In genomic region chr13:69545019-69545418, GRCm38 (mm10) we compare ENCODE assay signal across 8 mouse cellular contexts. TPM values are rescaled to one million over a fixed set of nuclear protein-coding genes. Genes with fewer than 3 reads are reported as not detected.
DNase-seq lines count a peak whose midpoint lies in the region; ATAC-seq and TF ChIP-seq lines count a peak whose summit lies in the region.

No protein-coding gene starts in this region.

- 21% methylated on average over 3 of the region's 3 CpGs for WGBS in forebrain, embryonic 10.5 days
- WGBS in forebrain, embryonic 15.5 days: 19% methylated on average over 3 of the region's 3 CpGs
- 25% methylated on average over 3 of the region's 3 CpGs for WGBS in limb, embryonic 14.5 days
- WGBS in neural tube, embryonic 11.5 days: 24% methylated on average over 3 of the region's 3 CpGs

- no peak overlapping the region for H3K4me2 ChIP-seq in forebrain, embryonic 15.5 days (replicated peaks)
- no peak overlapping the region for H3K4me2 ChIP-seq in limb, embryonic 14.5 days (replicated peaks; ENCODE audit: low read depth, low read length, severe bottlenecking)
- no peak overlapping the region for H3K4me2 ChIP-seq in neural tube, embryonic 11.5 days (ENCODE audit: low read depth)

- H3K4me3 ChIP-seq in forebrain, embryonic 10.5 days: no peak overlapping the region
- no peak overlapping the region for H3K4me3 ChIP-seq in forebrain, embryonic 15.5 days
- H3K4me3 ChIP-seq in limb, embryonic 14.5 days (replicated peaks; ENCODE audit: low read length): no peak overlapping the region
- no peak overlapping the region for H3K4me3 ChIP-seq in neural tube, embryonic 11.5 days (ENCODE audit: low read depth, low read length)

- DNase-seq in forebrain, embryonic 10.5 days (ENCODE audit: extremely low spot score, low spot score): peak; percentile 71
- peak; percentile 80 for DNase-seq in CD4-positive, CD25-positive, alpha-beta regulatory T cell, adult 2 months (ENCODE audit: low read depth, low spot score)
- peak; percentile 86 for DNase-seq in embryo, embryonic 10.5 days (ENCODE audit: low spot score)
- peak; percentile 38 for DNase-seq in limb, embryonic 14.5 days (ENCODE audit: low spot score)
- DNase-seq in neural tube, embryonic 11.5 days (ENCODE audit: low spot score): peak; percentile 74
- DNase-seq in right cerebral cortex, postnatal 25 days: no peak
- DNase-seq in ovary, adult 18-20 months (ENCODE audit: low spot score): no peak

- no peaks in the 10 kb centered on the region for H3K9me3 ChIP-seq in forebrain, embryonic 10.5 days
- H3K9me3 ChIP-seq in forebrain, embryonic 15.5 days: no peaks in the 10 kb centered on the region
- no peaks in the 10 kb centered on the region for H3K9me3 ChIP-seq in limb, embryonic 14.5 days (ENCODE audit: control insufficient read depth, low read length)
- H3K9me3 ChIP-seq in neural tube, embryonic 11.5 days (ENCODE audit: control insufficient read depth, low read length): no peaks in the 10 kb centered on the region

- ATAC-seq in forebrain, embryonic 15.5 days (replicated peaks): no peak
- no peak for ATAC-seq in limb, embryonic 14.5 days (ENCODE audit: low FRiP score, low read depth)
- ATAC-seq in neural tube, embryonic 11.5 days (ENCODE audit: insufficient read depth, low FRiP score, low TSS enrichment): peak; percentile 37; the same call in 1 of the 2 replicates

- H3K27me3 ChIP-seq in forebrain, embryonic 10.5 days (ENCODE audit: poor library complexity, severe bottlenecking): peaks cover 24% of the 10 kb centered on the region
- no peaks in the 10 kb centered on the region for H3K27me3 ChIP-seq in forebrain, embryonic 15.5 days
- H3K27me3 ChIP-seq in limb, embryonic 14.5 days (ENCODE audit: control insufficient read depth, insufficient read depth, low read length): no peaks in the 10 kb centered on the region
- no peaks in the 10 kb centered on the region for H3K27me3 ChIP-seq in neural tube, embryonic 11.5 days (ENCODE audit: control insufficient read depth, insufficient read depth, low read length)

- H3K9ac ChIP-seq in forebrain, embryonic 15.5 days (replicated peaks): no peak overlapping the region
- no peak overlapping the region for H3K9ac ChIP-seq in limb, embryonic 14.5 days (ENCODE audit: low read depth, low read length, severe bottlenecking)
- no peak overlapping the region for H3K9ac ChIP-seq in neural tube, embryonic 11.5 days (ENCODE audit: low read length)

- no peak overlapping the region for H3K27ac ChIP-seq in forebrain, embryonic 10.5 days
- H3K27ac ChIP-seq in forebrain, embryonic 15.5 days (replicated peaks): no peak overlapping the region
- H3K27ac ChIP-seq in limb, embryonic 14.5 days (replicated peaks; ENCODE audit: low read depth, low read length): no peak overlapping the region
- no peak overlapping the region for H3K27ac ChIP-seq in neural tube, embryonic 11.5 days (ENCODE audit: low read depth, low read length)

- H3K36me3 ChIP-seq in forebrain, embryonic 10.5 days (replicated peaks): no peaks in the 10 kb centered on the region
- no peaks in the 10 kb centered on the region for H3K36me3 ChIP-seq in forebrain, embryonic 15.5 days
- no peaks in the 10 kb centered on the region for H3K36me3 ChIP-seq in limb, embryonic 14.5 days (ENCODE audit: control insufficient read depth, insufficient read depth, low read length)
- no peaks in the 10 kb centered on the region for H3K36me3 ChIP-seq in neural tube, embryonic 11.5 days (ENCODE audit: control insufficient read depth, insufficient read depth, low read length)

- H3K4me1 ChIP-seq in forebrain, embryonic 10.5 days: peaks cover 25% of the 10 kb centered on the region
- H3K4me1 ChIP-seq in forebrain, embryonic 15.5 days: peaks cover 8% of the 10 kb centered on the region; the same call in 1 of the 2 replicates
- peaks cover 17% of the 10 kb centered on the region for H3K4me1 ChIP-seq in limb, embryonic 14.5 days (ENCODE audit: control insufficient read depth, insufficient read depth, low read length)
- 0 out of 2 replicates have a peak, but pooled peaks cover 2% of the 10 kb centered on the region for H3K4me1 ChIP-seq in neural tube, embryonic 11.5 days (ENCODE audit: control insufficient read depth, insufficient read depth, low read length)

- TF ChIP-seq POLR2A in limb, embryonic 14.5 days (IDR thresholded peaks at IDR 0.05; ENCODE audit: borderline replicate concordance, extremely low read depth, insufficient read depth, insufficient read length): no peak

RNA-seq across cellular contexts. Expression of gene Tent4a, which starts 10.6 kb away (rescaled TPM):
- 4.1 and 4.9 TPM in 2 replicates for polyA plus RNA-seq in forebrain, embryonic 10.5 days (2016; fragmentation: Nextera tagmentation; extraction: Ambion mirVana)
- polyA plus RNA-seq in forebrain, embryonic 15.5 days (2015; fragmentation: Nextera tagmentation; extraction: Ambion mirVana): 8.4 and 8.5 TPM in 2 replicates
- polyA plus RNA-seq in limb, embryonic 14.5 days (2012; rRNA removed): 25.7 and 29.0 TPM in 2 replicates
- polyA plus RNA-seq in limb, embryonic 14.5 days (2014; fragmentation: Nextera tagmentation; extraction: Ambion mirVana): 8.7 and 9.9 TPM in 2 replicates
- polyA plus RNA-seq in neural tube, embryonic 11.5 days (2014; fragmentation: Nextera tagmentation; extraction: Ambion mirVana): 8.5 and 10.5 TPM in 2 replicates

RNA-seq across cellular contexts. Expression of gene Nsun2, which starts 11.5 kb away (rescaled TPM):
- 171 and 175 TPM in 2 replicates for polyA plus RNA-seq in forebrain, embryonic 10.5 days (2016; fragmentation: Nextera tagmentation; extraction: Ambion mirVana)
- 84.1 and 87.3 TPM in 2 replicates for polyA plus RNA-seq in forebrain, embryonic 15.5 days (2015; fragmentation: Nextera tagmentation; extraction: Ambion mirVana)
- polyA plus RNA-seq in limb, embryonic 14.5 days (2012; rRNA removed): 102 and 106 TPM in 2 replicates
- 130 and 134 TPM in 2 replicates for polyA plus RNA-seq in limb, embryonic 14.5 days (2014; fragmentation: Nextera tagmentation; extraction: Ambion mirVana)
- polyA plus RNA-seq in neural tube, embryonic 11.5 days (2014; fragmentation: Nextera tagmentation; extraction: Ambion mirVana): 139 and 143 TPM in 2 replicates

Comparison
In these comparisons a context has a peak if more than half of its experiments do, and no peak if none do; other contexts are left out.
1. DNase-seq: peak in forebrain, embryonic 10.5 days (single experiment), CD4-positive, CD25-positive, alpha-beta regulatory T cell, adult 2 months (single experiment), embryo, embryonic 10.5 days (single experiment), limb, embryonic 14.5 days (single experiment) and neural tube, embryonic 11.5 days (single experiment); none in right cerebral cortex, postnatal 25 days (single experiment) and ovary, adult 18-20 months (single experiment).